Mouse (Mus musculus): ENCODE data around the gene Tmem184b. TPM values are rescaled to one million over a fixed set of nuclear protein-coding genes. Genes with fewer than 3 reads are reported as not detected.

Gene Tmem184b
- 36.9 TPM for polyA plus RNA-seq (2017; shearing (Covaris generic))

DNA sequence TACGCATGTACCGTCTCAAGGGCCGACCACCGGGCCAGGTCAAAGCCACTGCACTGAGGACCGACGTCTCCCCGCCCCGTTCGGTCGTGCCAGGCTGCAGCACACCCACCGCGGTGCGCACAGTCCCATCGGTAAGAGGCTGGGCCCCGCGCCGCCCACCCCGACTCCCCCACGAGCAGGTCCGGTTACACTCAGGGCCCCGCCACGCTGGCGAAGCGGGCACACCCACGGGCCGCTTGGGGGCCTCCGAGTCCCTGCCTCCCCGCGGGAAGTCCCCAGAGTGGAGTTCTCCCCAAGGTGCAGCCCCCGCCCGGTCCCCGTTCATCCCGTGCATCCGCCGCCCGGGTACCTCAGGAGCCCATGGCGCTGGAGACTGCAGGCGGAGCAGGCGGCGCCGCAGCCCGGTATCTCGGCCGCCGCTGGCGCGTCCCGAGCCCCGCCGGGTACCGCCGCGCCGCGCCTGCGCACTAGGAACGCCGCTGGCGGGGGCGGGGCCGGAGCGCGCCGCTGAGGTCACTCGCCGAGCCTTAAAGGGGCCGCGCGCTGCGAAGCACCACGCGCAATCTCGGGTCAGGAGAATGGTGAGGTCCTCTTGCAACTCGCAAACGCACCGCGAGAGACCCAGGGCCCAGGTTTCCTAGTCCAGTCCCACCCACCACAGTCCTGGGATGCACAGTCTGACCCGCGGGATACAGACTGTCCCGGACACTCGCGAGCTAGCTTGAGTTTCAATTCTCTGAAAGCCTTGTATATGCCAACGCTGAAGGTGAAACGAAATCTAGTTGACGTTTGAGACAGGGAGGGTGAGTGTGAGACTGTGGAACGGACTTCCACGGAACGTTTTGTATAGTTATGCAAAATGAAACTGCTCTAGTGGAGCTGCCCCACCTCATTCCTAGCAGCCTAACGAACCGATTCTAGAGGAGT lies at the start of gene Tmem184b:
TSS of gene Tmem184b (minus strand) at position 734 of the 927 bp plus-strand sequence.

DNA sequence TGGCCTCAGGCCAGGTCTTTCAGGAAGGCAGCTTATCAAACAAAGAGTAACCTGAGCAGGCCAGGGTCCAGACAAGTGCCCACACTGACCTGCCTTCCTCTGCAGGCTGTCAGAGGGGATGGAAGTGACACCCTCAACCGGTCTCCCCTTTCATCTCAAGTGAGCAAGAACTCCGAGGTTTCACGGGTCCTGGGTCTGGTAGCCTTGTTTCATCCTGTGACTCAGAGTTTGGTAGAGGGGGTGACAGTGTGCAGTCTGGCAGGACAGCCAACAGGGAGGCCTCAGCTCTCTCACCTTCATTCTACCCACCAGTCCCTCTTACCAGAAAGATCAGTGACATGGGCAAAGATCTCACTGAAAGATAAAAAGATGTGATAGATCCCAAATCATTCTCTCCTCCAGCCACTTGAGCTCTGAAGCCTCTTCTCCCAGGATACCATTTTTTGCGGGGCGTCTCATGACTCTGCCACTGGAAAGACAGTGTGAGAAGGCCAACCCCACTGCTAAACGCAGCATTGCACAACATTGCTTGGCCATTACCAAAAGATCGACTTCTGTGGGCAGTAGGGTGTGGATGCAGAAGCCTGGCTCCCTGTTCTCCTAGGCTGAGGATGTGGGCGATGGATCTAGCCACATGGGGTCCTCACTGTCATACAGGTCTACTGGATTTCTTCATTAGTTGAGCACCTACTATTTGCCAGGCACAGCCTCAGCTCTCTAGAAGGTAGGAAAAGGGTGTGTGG lies 57.1 kb downstream of the Tmem184b start, which contains the start of gene Maff:
TSS of gene Maff (plus strand) at position 571 of the 743 bp plus-strand sequence.

DNA sequence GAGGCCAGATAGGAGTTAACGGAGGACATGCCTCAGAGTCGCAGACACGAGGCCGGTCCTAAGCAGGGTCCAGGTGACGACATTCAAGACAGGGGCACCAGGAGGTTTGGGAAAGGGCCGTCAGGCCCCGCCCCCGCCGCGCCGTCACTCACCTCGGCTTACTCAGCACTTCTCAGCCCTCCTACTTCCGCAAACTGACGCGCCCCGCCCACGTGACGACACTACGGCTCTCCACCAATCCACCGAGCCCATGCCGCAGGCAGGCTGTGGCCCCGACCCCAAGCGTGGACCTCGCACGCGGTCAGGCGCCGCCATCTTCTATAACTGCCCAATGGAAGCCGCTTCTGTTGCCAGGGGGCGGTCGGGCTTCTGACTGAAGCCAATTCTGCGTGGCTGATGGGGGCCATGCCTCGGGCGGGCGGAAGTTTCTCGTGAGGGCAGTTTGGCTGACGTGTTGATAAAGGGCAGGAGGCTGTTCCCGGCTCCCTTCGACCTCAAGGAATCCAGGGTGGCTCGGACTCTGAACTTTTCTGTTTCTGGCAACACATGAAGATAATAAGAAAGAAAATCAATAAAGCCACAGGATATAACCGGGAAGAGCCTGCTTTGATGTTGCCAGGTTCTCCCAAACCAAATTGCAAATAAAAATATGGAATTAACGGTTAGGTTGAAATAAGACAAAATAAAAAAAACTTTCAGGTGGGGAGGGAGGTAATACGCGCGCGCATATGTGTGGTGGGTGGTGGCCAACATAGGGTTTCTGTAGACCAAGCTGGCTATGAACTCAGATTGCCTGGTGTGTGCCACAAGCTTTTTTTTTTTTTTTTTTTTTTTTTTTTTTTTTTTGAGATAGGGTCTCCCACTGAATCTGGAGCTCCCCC lies 75.1 kb downstream of the Tmem184b start, which contains the start of gene Pla2g6:
TSS of gene Pla2g6 (minus strand) at position 333 of the 881 bp plus-strand sequence.

Other genes with a start within 250 kb of the Tmem184b start
- not detected for gene Sox10, start 238.3 kb downstream of the Tmem184b start, polyA plus RNA-seq (2017; shearing (Covaris generic))
- 45.8 TPM for gene Pick1, start 174.4 kb downstream of the Tmem184b start, polyA plus RNA-seq (2017; shearing (Covaris generic))
- gene Gm49486, start 174.2 kb downstream of the Tmem184b start, polyA plus RNA-seq (2017; shearing (Covaris generic)), result not detected
- gene Slc16a8, start 148.8 kb downstream of the Tmem184b start, polyA plus RNA-seq (2017; shearing (Covaris generic)), result not detected
- gene Baiap2l2, start 118.0 kb downstream of the Tmem184b start, polyA plus RNA-seq (2017; shearing (Covaris generic)), result 0.52 TPM
- gene Pla2g6, start 75.2 kb downstream of the Tmem184b start, polyA plus RNA-seq (2017; shearing (Covaris generic)), result 19.7 TPM
- gene Maff, start 56.9 kb downstream of the Tmem184b start, polyA plus RNA-seq (2017; shearing (Covaris generic)), result 0.96 TPM
- 6.4 TPM for gene Csnk1e, start 52.0 kb upstream of the Tmem184b start, polyA plus RNA-seq (2017; shearing (Covaris generic))
- gene Kcnj4, start 101.7 kb upstream of the Tmem184b start, polyA plus RNA-seq (2017; shearing (Covaris generic)), result not detected
- 0.48 TPM for gene Kdelr3, start 112.8 kb upstream of the Tmem184b start, polyA plus RNA-seq (2017; shearing (Covaris generic))
- 23.9 TPM for gene Ddx17, start 143.2 kb upstream of the Tmem184b start, polyA plus RNA-seq (2017; shearing (Covaris generic))
- gene Dmc1, start 201.5 kb upstream of the Tmem184b start, polyA plus RNA-seq (2017; shearing (Covaris generic)), result not detected

Data from inflammation-experienced regulatory T-cells, adult 16 weeks (primary cell).